Mouse (Mus musculus) lung, embryonic 14.5 days (tissue): ENCODE measurements around the gene Aldh3b1. TPM values are rescaled to one million over a fixed set of nuclear protein-coding genes. Genes with fewer than 3 reads are reported as not detected.

Experiments used
- ATAC-seq: fragments of 200-750 bp; cut with Nextera tagmentation; 2 replicates; pipeline ENCODE4 v1.8.0; 2017; ENCODE audit warnings: mild to moderate bottlenecking, moderate TSS enrichment, moderate library complexity; ENCODE audit not compliant: insufficient read depth
- DNase-seq: peaks from one replicate; pipeline ENCODE4 v3.0.0-alpha.2; 2015
- H3K27ac ChIP-seq: fragments of 300-500 bp; sonication (generic); 2 replicates; pipeline ENCODE4 v1.5.1; 2014; ENCODE audit warnings: low read depth, mild to moderate bottlenecking, moderate library complexity
- H3K27me3 ChIP-seq: fragments of 300-500 bp; sonication (generic); 2 replicates; pipeline ENCODE4 v1.6.1; 2014; ENCODE audit warnings: low read length, control low read depth; ENCODE audit not compliant: insufficient read depth
- H3K36me3 ChIP-seq: fragments of 300-500 bp; sonication (generic); 2 replicates; pipeline ENCODE4 v1.6.1; 2014; ENCODE audit warnings: control low read depth; ENCODE audit not compliant: insufficient read depth
- H3K4me1 ChIP-seq: fragments of 300-500 bp; sonication (generic); 2 replicates; pipeline ENCODE4 v1.6.1; 2014; ENCODE audit warnings: antibody characterized with exemption, control low read depth; ENCODE audit not compliant: insufficient read depth
- H3K4me2 ChIP-seq: fragments of 300-500 bp; sonication (generic); 2 replicates; pipeline ENCODE4 v1.6.1; 2014; ENCODE audit warnings: mild to moderate bottlenecking
- H3K4me3 ChIP-seq: fragments of 300-500 bp; sonication (generic); 2 replicates; pipeline ENCODE4 v1.5.1; 2014; ENCODE audit warnings: low read depth, low read length
- H3K9ac ChIP-seq: fragments of 300-500 bp; sonication (generic); 2 replicates; pipeline ENCODE4 v1.6.1; 2014
- H3K9me3 ChIP-seq: fragments of 300-500 bp; sonication (generic); 2 replicates; pipeline ENCODE4 v1.6.1; 2016; ENCODE audit warnings: low read depth, low read length, control low read depth
- CTCF ChIP-seq: IDR thresholded peaks from 2 replicates; pipeline ENCODE4 v1.5.1; 2016; ENCODE audit warnings: antibody characterized with exemption, low read depth
- WGBS: fragments of 180-500 bp; shearing (Covaris S2); extraction: QIAGEN DNeasy Blood & Tissue Kit; methylation state at CpG from one replicate; pipeline ENCODE4 v1.1.7; 2014; 5-methylcytosine and 5-hydroxymethylcytosine counted together
- polyA plus RNA-seq: library from polyadenylated mRNA; unstranded; fragments of >200 nt; fragmentation: Nextera tagmentation; extraction: Ambion mirVana; gene quantifications from 2 replicates; pipeline ENCODE4 v1.2.1, GENCODE M21; 2014

Gene Aldh3b1
- polyA plus RNA-seq, 1 experiment from 2014 or later, result 3.6 TPM

DNA sequence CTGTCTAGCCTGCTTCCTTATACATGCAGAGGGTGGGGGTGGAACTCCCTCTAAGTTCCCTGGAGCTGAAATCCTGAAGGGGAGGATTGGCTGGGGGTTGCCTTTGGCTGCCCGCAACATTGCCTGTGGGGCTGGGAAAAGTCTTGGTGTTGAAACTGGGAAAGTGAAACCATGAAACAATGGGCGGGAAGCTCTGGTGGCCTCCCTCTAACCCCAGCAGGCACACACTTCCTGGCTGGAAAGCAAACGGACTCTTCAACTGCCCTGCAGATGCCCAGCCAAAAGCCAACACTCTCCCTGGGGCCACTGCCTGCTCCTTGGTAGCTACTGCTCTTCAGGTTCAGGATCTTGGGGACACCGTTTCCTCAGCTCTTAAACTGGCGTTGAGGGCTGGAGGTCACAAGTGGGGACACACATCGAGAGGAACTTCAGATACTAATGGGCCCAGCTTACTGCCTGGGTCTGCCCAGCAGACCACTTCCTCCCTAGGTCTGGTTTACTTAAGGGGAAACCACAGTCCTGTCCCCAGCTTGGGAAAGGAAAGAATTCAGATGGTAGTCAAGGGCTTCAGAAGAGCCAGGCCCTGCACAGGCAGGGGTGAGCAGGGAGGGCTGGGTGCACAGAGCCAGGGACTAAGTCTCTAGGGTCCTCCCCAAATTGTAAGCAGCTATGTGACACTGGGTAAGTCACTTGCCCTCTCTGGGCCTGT is 24.2 kb downstream of the Aldh3b1 start:
- peak overlapping the region; percentile 92 for H3K27ac ChIP-seq
- H3K27me3 ChIP-seq, result no peaks in the 10 kb centered on the region
- H3K9me3 ChIP-seq, result no peaks in the 10 kb centered on the region
- H3K4me3 ChIP-seq, result peak overlapping the region; percentile 55
- peak; percentile 13; the same call in 1 of the 2 replicates for ATAC-seq
- 11% methylated on average over 6 of the region's 6 CpGs for WGBS
- peaks cover 61% of the 10 kb centered on the region for H3K36me3 ChIP-seq
- H3K9ac ChIP-seq, result peak overlapping the region; percentile 72
- DNase-seq, result peak; percentile 80
- peaks cover 25% of the 10 kb centered on the region for H3K4me1 ChIP-seq
- H3K4me2 ChIP-seq, result peak overlapping the region; percentile 92
- TF ChIP-seq CTCF, result no peak

DNA sequence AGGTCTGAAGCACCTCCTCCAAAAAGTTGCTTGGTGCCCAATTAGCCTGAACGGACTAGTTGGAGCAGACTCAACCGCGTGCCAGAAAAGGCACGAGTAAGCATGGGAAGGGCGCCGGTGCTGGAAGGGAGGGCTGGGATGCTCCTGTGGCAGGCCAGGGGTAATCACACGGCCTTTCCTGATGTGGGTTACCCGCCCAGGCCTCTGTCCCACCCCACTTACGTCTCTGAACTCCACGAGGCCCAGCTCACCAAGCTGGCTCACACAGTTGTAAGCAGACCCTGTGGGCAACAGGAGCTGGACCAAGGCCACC is 25.3 kb downstream of the Aldh3b1 start:
- WGBS, result 64% methylated on average over 10 of the region's 10 CpGs
- H3K9me3 ChIP-seq, result no peaks in the 10 kb centered on the region

DNA sequence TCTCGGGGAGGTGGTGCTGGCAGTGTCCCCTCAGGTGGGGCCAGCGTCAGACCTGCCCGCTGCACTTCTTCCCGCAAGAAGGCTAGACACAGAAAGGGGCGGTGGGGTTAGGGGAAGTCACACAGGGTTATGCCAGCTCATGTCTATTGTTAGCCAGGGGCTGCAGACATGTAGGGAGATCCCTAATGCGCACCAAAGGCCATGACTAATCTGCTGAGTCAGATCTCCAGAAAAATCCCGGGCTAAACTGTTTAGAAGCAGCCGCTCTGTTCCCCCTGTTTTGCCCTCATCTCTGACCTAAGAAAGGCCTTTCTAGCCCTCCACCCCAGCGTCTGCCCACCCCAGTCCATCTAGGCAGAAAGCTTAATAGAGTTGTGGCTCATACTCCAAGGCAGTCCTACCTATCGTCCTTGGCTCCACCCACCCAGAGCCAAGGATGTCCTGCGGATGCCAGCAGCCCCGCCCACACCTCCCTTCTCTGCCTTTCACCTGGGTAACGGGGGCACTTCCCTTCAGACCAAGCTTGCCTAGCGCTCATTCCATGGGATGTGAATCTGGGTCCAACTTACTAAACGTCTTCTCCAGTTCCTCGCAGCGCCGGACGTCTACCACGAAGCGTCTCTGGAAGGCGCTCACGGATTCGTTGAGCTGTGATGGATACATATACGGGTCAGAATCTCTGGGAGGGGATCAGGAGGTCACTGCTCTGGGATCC is 25.8 kb downstream of the Aldh3b1 start:
- Histone ChIP-seq H3K27ac (no peak overlapping the region), H3K4me1 (peaks cover 25% of the 10 kb centered on the region), H3K9me3 (no peaks in the 10 kb centered on the region), H3K36me3 (peaks cover 45% of the 10 kb centered on the region), H3K4me3 (no peak overlapping the region), H3K27me3 (no peaks in the 10 kb centered on the region), H3K4me2 (peak overlapping the region; percentile 92; the same call in 1 of the 2 replicates), H3K9ac (no peak overlapping the region)
- no peak for TF ChIP-seq CTCF
- WGBS, result 70% methylated on average over 25 of the region's 25 CpGs
- no peak for ATAC-seq
- DNase-seq, result no peak

More for the DNA sequence above, 25.3 kb downstream of the Aldh3b1 start:
- ATAC-seq (no peak), DNase-seq (no peak)
- H3K4me3 ChIP-seq, result no peak overlapping the region
- no peak overlapping the region for H3K9ac ChIP-seq
- H3K27ac ChIP-seq, result no peak overlapping the region
- no peaks in the 10 kb centered on the region for H3K27me3 ChIP-seq
- H3K4me1 ChIP-seq, result peaks cover 25% of the 10 kb centered on the region
- peak overlapping the region; percentile 92 for H3K4me2 ChIP-seq
- peaks cover 50% of the 10 kb centered on the region for H3K36me3 ChIP-seq
- TF ChIP-seq CTCF, result no peak

- 78% methylated on average over 12 of the region's 12 CpGs for WGBS
- H3K27ac ChIP-seq, result no peak overlapping the region
- peaks cover 41% of the 10 kb centered on the region for H3K36me3 ChIP-seq
- H3K4me3 ChIP-seq, result no peak overlapping the region
- H3K4me2 ChIP-seq, result no peak overlapping the region
- peaks cover 25% of the 10 kb centered on the region for H3K4me1 ChIP-seq
- DNase-seq (no peak), ATAC-seq (no peak)
- no peak for TF ChIP-seq CTCF
- no peaks in the 10 kb centered on the region for H3K27me3 ChIP-seq
- no peaks in the 10 kb centered on the region for H3K9me3 ChIP-seq
- no peak overlapping the region for H3K9ac ChIP-seq
Measured at GRCm38 (mm10) chr19:3902966-3903365, 26.6 kb downstream of the Aldh3b1 start.

GRCm38 (mm10) chr19:3899618-3900017 is 30.0 kb downstream of the Aldh3b1 start:
- Histone ChIP-seq H3K27me3 (no peaks in the 10 kb centered on the region), H3K9me3 (no peaks in the 10 kb centered on the region), H3K4me1 (peaks cover 7% of the 10 kb centered on the region), H3K4me2 (no peak overlapping the region), H3K9ac (no peak overlapping the region), H3K4me3 (no peak overlapping the region), H3K36me3 (peaks cover 68% of the 10 kb centered on the region), H3K27ac (no peak overlapping the region)
- WGBS, result 92% methylated on average over 4 of the region's 4 CpGs
- ATAC-seq (no peak), DNase-seq (no peak)
- TF ChIP-seq CTCF, result no peak

DNA sequence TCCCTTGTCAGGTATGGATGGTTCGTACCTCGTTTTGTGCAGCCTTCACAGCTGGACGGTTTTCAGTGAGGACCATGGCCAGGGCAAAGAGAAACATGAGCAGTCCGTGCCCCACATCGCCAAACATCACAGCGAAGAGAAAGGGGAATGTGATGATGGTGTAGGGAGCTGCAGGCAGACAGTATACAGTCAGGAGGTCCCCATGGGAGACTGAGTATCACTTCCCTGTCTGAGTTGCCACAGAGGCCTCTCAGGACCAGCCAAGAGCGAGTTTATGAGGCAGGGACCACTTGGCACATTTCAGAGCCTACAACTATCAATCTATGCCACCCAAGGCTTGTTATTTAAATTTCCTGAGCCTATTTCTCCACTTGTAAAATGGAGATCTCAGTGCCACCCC is 30.7 kb downstream of the Aldh3b1 start:
- H3K27ac ChIP-seq, result no peak overlapping the region
- no peak overlapping the region for H3K9ac ChIP-seq
- no peak for TF ChIP-seq CTCF
- no peaks in the 10 kb centered on the region for H3K27me3 ChIP-seq
- DNase-seq, result no peak
- 83% methylated on average over 7 of the region's 7 CpGs for WGBS
- peaks cover under 1% of the 10 kb centered on the region for H3K4me1 ChIP-seq
- H3K4me3 ChIP-seq, result no peak overlapping the region
- ATAC-seq, result no peak
- H3K9me3 ChIP-seq, result no peaks in the 10 kb centered on the region
- H3K36me3 ChIP-seq, result peaks cover 69% of the 10 kb centered on the region
- no peak overlapping the region for H3K4me2 ChIP-seq

DNA sequence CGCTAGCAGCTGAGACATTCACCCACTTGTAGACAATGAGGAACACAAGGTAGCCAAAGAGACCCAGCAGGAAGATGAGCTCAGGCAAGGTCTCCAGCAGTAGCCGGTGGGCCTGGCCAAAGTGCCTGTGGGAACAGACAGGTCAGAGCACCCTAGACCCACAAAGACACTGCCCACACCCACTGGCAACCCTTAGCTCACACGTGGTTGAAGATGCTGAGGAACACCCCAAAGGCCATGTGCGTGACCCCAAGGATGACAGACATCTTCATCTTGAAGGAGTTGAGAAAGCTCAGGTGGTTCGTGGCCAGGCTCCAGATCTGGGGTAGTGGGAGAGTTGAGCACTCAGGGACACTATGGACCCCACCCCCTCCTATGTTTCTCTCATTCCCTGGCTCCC is 32.1 kb downstream of the Aldh3b1 start:
- Histone ChIP-seq H3K27me3 (no peaks in the 10 kb centered on the region), H3K4me2 (no peak overlapping the region), H3K27ac (no peak overlapping the region), H3K9me3 (no peaks in the 10 kb centered on the region), H3K4me1 (no peaks in the 10 kb centered on the region), H3K4me3 (no peak overlapping the region), H3K36me3 (peaks cover 68% of the 10 kb centered on the region), H3K9ac (no peak overlapping the region)
- DNase-seq, result no peak
- TF ChIP-seq CTCF, result no peak
- WGBS, result 86% methylated on average over 5 of the region's 5 CpGs
- no peak for ATAC-seq
